Mouse (Mus musculus) midbrain, embryonic 12.5 days (tissue): ENCODE measurements at regions not wholly inside any gene's neighbourhood (a gene's known extent, or its start where the extent isn't known, plus 50 kb on each side); places are given as distances from the start of the nearest gene placed in this dataset.

ENCODE experiments used
- ATAC-seq: fragments of 200-750 bp; cut with Nextera tagmentation; 2 replicates; pipeline ENCODE4 v1.8.0; 2017; ENCODE audit warnings: low read depth, moderate TSS enrichment, moderate library complexity; ENCODE audit not compliant: low FRiP score
- H3K27ac ChIP-seq: fragments of 300-500 bp; sonication (generic); replicated peaks from 2 replicates; pipeline ENCODE4 v1.5.1; 2016; ENCODE audit warnings: mild to moderate bottlenecking
- H3K27me3 ChIP-seq: fragments of 300-500 bp; sonication (generic); 2 replicates; pipeline ENCODE4 v1.6.1; 2016; ENCODE audit warnings: mild to moderate bottlenecking
- H3K36me3 ChIP-seq: fragments of 300-500 bp; sonication (generic); 2 replicates; pipeline ENCODE4 v1.6.1; 2016
- H3K4me1 ChIP-seq: fragments of 300-500 bp; sonication (generic); 2 replicates; pipeline ENCODE4 v1.6.1; 2016
- H3K4me2 ChIP-seq: fragments of 300-500 bp; sonication (generic); replicated peaks from 2 replicates; pipeline ENCODE4 v1.6.1; 2016; ENCODE audit warnings: mild to moderate bottlenecking, moderate library complexity
- H3K4me3 ChIP-seq: fragments of 300-500 bp; sonication (generic); 2 replicates; pipeline ENCODE4 v1.5.1; 2016; ENCODE audit warnings: mild to moderate bottlenecking
- H3K9ac ChIP-seq: fragments of 300-500 bp; sonication (generic); replicated peaks from 2 replicates; pipeline ENCODE4 v1.6.1; 2016; ENCODE audit warnings: mild to moderate bottlenecking, moderate library complexity
- H3K9me3 ChIP-seq: fragments of 300-500 bp; sonication (generic); 2 replicates; pipeline ENCODE4 v1.6.1; 2016; ENCODE audit warnings: mild to moderate bottlenecking
- WGBS: fragments of 180-500 bp; shearing (Covaris S2); methylation state at CpG from one replicate; pipeline ENCODE4 v1.1.7; 2016; 5-methylcytosine and 5-hydroxymethylcytosine counted together

GRCm38 (mm10) chr7:79543231-79544071 is 74.0 kb downstream of the Rhcg start:
- peaks cover 98% of the 10 kb centered on the region for H3K27me3 ChIP-seq

GRCm38 (mm10) chr7:79542379-79543015 is 75.0 kb downstream of the Rhcg start:
- Histone ChIP-seq H3K27me3 (peaks cover 98% of the 10 kb centered on the region), H3K27ac (peak overlapping the region; percentile 92), H3K36me3 (0 out of 2 replicates have a peak, but pooled peaks cover 4% of the 10 kb centered on the region), H3K9me3 (no peaks in the 10 kb centered on the region), H3K4me2 (peak overlapping the region; percentile 55), H3K4me3 (no peak overlapping the region), H3K4me1 (peaks cover 78% of the 10 kb centered on the region), H3K9ac (peak overlapping the region; percentile 43)
- ATAC-seq, result no peak
- 5% methylated on average over 23 of the region's 23 CpGs for WGBS

More at GRCm38 (mm10) chr7:79543231-79544071, 74.0 kb downstream of the Rhcg start:
- WGBS, result under 1% methylated on average over 58 of the region's 58 CpGs
- Histone ChIP-seq H3K4me3 (peak overlapping the region; percentile 31), H3K36me3 (0 out of 2 replicates have a peak, but pooled peaks cover 4% of the 10 kb centered on the region), H3K4me2 (peak overlapping the region; percentile 55), H3K4me1 (peaks cover 79% of the 10 kb centered on the region), H3K9ac (peak overlapping the region; percentile 66), H3K9me3 (no peaks in the 10 kb centered on the region), H3K27ac (peak overlapping the region; percentile 92)
- ATAC-seq, result peak; percentile 51

- no peak overlapping the region for H3K4me3 ChIP-seq
- H3K27me3 ChIP-seq, result peaks cover 95% of the 10 kb centered on the region
- H3K9ac ChIP-seq, result no peak overlapping the region
- 0 out of 2 replicates have a peak, but pooled peaks cover 4% of the 10 kb centered on the region for H3K36me3 ChIP-seq
- no peaks in the 10 kb centered on the region for H3K9me3 ChIP-seq
- H3K4me2 ChIP-seq, result no peak overlapping the region
- peaks cover 77% of the 10 kb centered on the region for H3K4me1 ChIP-seq
- ATAC-seq, result no peak
- H3K27ac ChIP-seq, result no peak overlapping the region
- WGBS, result 26% methylated on average over 2 of the region's 2 CpGs
These were observed 74.1 kb upstream of the Polg start for GRCm38 (mm10) chr7:79540246-79540645.

GRCm38 (mm10) chr7:79539426-79539825 is 73.3 kb upstream of the Polg start:
- Histone ChIP-seq H3K27me3 (peaks cover 95% of the 10 kb centered on the region), H3K4me2 (0 out of 2 replicates have a peak overlapping the region, but pooled peaks have one; percentile 17), H3K9ac (no peak overlapping the region), H3K4me1 (peaks cover 77% of the 10 kb centered on the region), H3K4me3 (no peak overlapping the region), H3K9me3 (no peaks in the 10 kb centered on the region), H3K27ac (no peak overlapping the region), H3K36me3 (0 out of 2 replicates have a peak, but pooled peaks cover 4% of the 10 kb centered on the region)
- WGBS, result 6% methylated on average over 3 of the region's 3 CpGs
- no peak for ATAC-seq

GRCm38 (mm10) chr7:79536157-79536641 is 70.0 kb upstream of the Polg start:
- peaks cover 92% of the 10 kb centered on the region for H3K27me3 ChIP-seq
- WGBS, result 1% methylated on average over 27 of the region's 27 CpGs

GRCm38 (mm10) chr7:79535251-79536111 is 69.3 kb upstream of the Polg start:
- Histone ChIP-seq H3K36me3 (peaks cover 14% of the 10 kb centered on the region; the same call in 1 of the 2 replicates), H3K27me3 (peaks cover 86% of the 10 kb centered on the region), H3K27ac (peak overlapping the region; percentile 99), H3K4me1 (peaks cover 88% of the 10 kb centered on the region), H3K9ac (peak overlapping the region; percentile 72), H3K4me3 (peak overlapping the region; percentile 45), H3K9me3 (no peaks in the 10 kb centered on the region), H3K4me2 (peak overlapping the region; percentile 74)
- WGBS, result under 1% methylated on average over 63 of the region's 66 CpGs
- peak; percentile 69 for ATAC-seq

More at GRCm38 (mm10) chr7:79536157-79536641, 70.0 kb upstream of the Polg start:
- peak; percentile 71 for ATAC-seq
- Histone ChIP-seq H3K36me3 (peaks cover 11% of the 10 kb centered on the region; the same call in 1 of the 2 replicates), H3K4me3 (peak overlapping the region; percentile 45), H3K9me3 (no peaks in the 10 kb centered on the region), H3K4me2 (peak overlapping the region; percentile 74), H3K9ac (peak overlapping the region; percentile 72), H3K4me1 (peaks cover 83% of the 10 kb centered on the region), H3K27ac (peak overlapping the region; percentile 99)

GRCm38 (mm10) chr7:79534819-79535218 is 68.7 kb upstream of the Polg start:
- H3K9ac ChIP-seq, result peak overlapping the region; percentile 72
- H3K4me2 ChIP-seq, result peak overlapping the region; percentile 74
- peak overlapping the region; percentile 45 for H3K4me3 ChIP-seq
- H3K27ac ChIP-seq, result peak overlapping the region; percentile 99
- 5% methylated on average over 7 of the region's 7 CpGs for WGBS
- peaks cover 21% of the 10 kb centered on the region for H3K36me3 ChIP-seq
- no peaks in the 10 kb centered on the region for H3K9me3 ChIP-seq
- peaks cover 84% of the 10 kb centered on the region for H3K27me3 ChIP-seq
- peak; percentile 31 for ATAC-seq
- peaks cover 91% of the 10 kb centered on the region for H3K4me1 ChIP-seq

- peaks cover 23% of the 10 kb centered on the region for H3K36me3 ChIP-seq
- H3K4me2 ChIP-seq, result peak overlapping the region; percentile 74
- no peak for ATAC-seq
- peaks cover 80% of the 10 kb centered on the region for H3K27me3 ChIP-seq
- H3K9ac ChIP-seq, result peak overlapping the region; percentile 72
- H3K9me3 ChIP-seq, result no peaks in the 10 kb centered on the region
- peaks cover 93% of the 10 kb centered on the region for H3K4me1 ChIP-seq
- peak overlapping the region; percentile 99 for H3K27ac ChIP-seq
- 7% methylated on average over 5 of the region's 5 CpGs for WGBS
- 0 out of 2 replicates have a peak overlapping the region, but pooled peaks have one; percentile 45 for H3K4me3 ChIP-seq
These were observed 68.2 kb upstream of the Polg start for GRCm38 (mm10) chr7:79534381-79534780.

- H3K4me3 ChIP-seq, result no peak overlapping the region
- H3K9ac ChIP-seq, result peak overlapping the region; percentile 11; the same call in 1 of the 2 replicates
- WGBS, result 62% methylated on average over 5 of the region's 5 CpGs
- peaks cover 31% of the 10 kb centered on the region for H3K36me3 ChIP-seq
- peaks cover 87% of the 10 kb centered on the region for H3K4me1 ChIP-seq
- no peak for ATAC-seq
- H3K27ac ChIP-seq, result peak overlapping the region; percentile 99
- H3K9me3 ChIP-seq, result no peaks in the 10 kb centered on the region
- H3K27me3 ChIP-seq, result peaks cover 72% of the 10 kb centered on the region
- H3K4me2 ChIP-seq, result no peak overlapping the region
These were observed 66.5 kb upstream of the Polg start for GRCm38 (mm10) chr7:79532626-79533140.

- Histone ChIP-seq H3K27me3 (peaks cover 66% of the 10 kb centered on the region), H3K4me2 (no peak overlapping the region), H3K4me3 (no peak overlapping the region), H3K9ac (peak overlapping the region; percentile 11), H3K27ac (peak overlapping the region; percentile 99), H3K9me3 (no peaks in the 10 kb centered on the region), H3K4me1 (peaks cover 89% of the 10 kb centered on the region), H3K36me3 (peaks cover 34% of the 10 kb centered on the region)
- WGBS, result 5% methylated on average over 12 of the region's 12 CpGs
- ATAC-seq, result peak; percentile 62
These were observed 65.6 kb upstream of the Polg start for GRCm38 (mm10) chr7:79531551-79532356.
